Mouse (Mus musculus) G1E (cell line): ENCODE measurements at regions not wholly inside any gene's neighbourhood (a gene's known extent, or its start where the extent isn't known, plus 50 kb on each side); places are given as distances from the start of the nearest gene placed in this dataset.

ENCODE experiments used
- ATAC-seq: 2 replicates; pipeline ENCODE4 v1.8.0; 2016; ENCODE audit warnings: mild to moderate bottlenecking; ENCODE audit not compliant: insufficient number of reproducible peaks, poor library complexity, low FRiP score, severe bottlenecking; ENCODE audit errors: extremely low read depth
- DNase-seq: peaks from one replicate; pipeline ENCODE4 v3.0.0; 2012; ENCODE audit warnings: low spot score
- H3K27me3 ChIP-seq: 2 replicates; pipeline ENCODE4 v1.6.1; 2012; ENCODE audit warnings: mild to moderate bottlenecking, low read length, inconsistent platforms; ENCODE audit not compliant: insufficient read depth
- H3K36me3 ChIP-seq: replicated peaks from 2 replicates; pipeline ENCODE3; 2012; ENCODE audit warnings: mild to moderate bottlenecking, inconsistent platforms
- H3K4me1 ChIP-seq: 2 replicates; pipeline ENCODE4 v1.6.1; 2012; ENCODE audit warnings: low read depth, low read length, inconsistent platforms, mixed read lengths; ENCODE audit not compliant: insufficient read depth
- H3K4me3 ChIP-seq: 2 replicates; pipeline ENCODE4 v1.5.1; 2012; ENCODE audit warnings: low read depth, mild to moderate bottlenecking, inconsistent platforms, low read length, moderate library complexity, mixed read lengths
- H3K9me3 ChIP-seq: replicated peaks from 2 replicates; pipeline ENCODE4 v1.6.1; 2012; ENCODE audit warnings: inconsistent platforms
- CTCF ChIP-seq: IDR thresholded peaks from 2 replicates; pipeline ENCODE4 v1.5.1; 2012; ENCODE audit warnings: low read depth, low read length, inconsistent platforms, mixed read lengths
- GATA1 ChIP-seq: IDR thresholded peaks from 2 replicates; pipeline ENCODE4 v1.6.1; 2012; ENCODE audit warnings: borderline replicate concordance, low read length, inconsistent platforms, mixed read lengths
- GATA2 ChIP-seq: IDR thresholded peaks from 2 replicates; pipeline ENCODE4 v1.6.1; 2012; ENCODE audit warnings: low read depth, low read length, inconsistent platforms, borderline replicate concordance
- POLR2AphosphoS5 ChIP-seq: IDR thresholded peaks from 2 replicates; pipeline ENCODE4 v1.6.1; 2012; ENCODE audit warnings: low read depth, low read length, inconsistent platforms; ENCODE audit not compliant: insufficient replicate concordance
- TAL1 ChIP-seq: conservative IDR thresholded peaks from 2 replicates; pipeline ENCODE4 v1.6.1; 2012; ENCODE audit warnings: low read depth, low read length, inconsistent platforms, mixed read lengths

GRCm38 (mm10) chrX:13350461-13350860 is 69.7 kb downstream of the Ddx3x start:
- H3K4me1 ChIP-seq = peaks cover 12% of the 10 kb centered on the region
- ATAC-seq = no peak
- no peak for TF ChIP-seq CTCF
- TF ChIP-seq POLR2AphosphoS5 = no peak
- TF ChIP-seq GATA2 = no peak
- TF ChIP-seq TAL1 = no peak
- no peak for TF ChIP-seq GATA1
- DNase-seq = no peak
- H3K9me3 ChIP-seq = no peaks in the 10 kb centered on the region
- H3K27me3 ChIP-seq = no peaks in the 10 kb centered on the region
- H3K4me3 ChIP-seq = no peak overlapping the region
- H3K36me3 ChIP-seq = no peaks in the 10 kb centered on the region

DNA sequence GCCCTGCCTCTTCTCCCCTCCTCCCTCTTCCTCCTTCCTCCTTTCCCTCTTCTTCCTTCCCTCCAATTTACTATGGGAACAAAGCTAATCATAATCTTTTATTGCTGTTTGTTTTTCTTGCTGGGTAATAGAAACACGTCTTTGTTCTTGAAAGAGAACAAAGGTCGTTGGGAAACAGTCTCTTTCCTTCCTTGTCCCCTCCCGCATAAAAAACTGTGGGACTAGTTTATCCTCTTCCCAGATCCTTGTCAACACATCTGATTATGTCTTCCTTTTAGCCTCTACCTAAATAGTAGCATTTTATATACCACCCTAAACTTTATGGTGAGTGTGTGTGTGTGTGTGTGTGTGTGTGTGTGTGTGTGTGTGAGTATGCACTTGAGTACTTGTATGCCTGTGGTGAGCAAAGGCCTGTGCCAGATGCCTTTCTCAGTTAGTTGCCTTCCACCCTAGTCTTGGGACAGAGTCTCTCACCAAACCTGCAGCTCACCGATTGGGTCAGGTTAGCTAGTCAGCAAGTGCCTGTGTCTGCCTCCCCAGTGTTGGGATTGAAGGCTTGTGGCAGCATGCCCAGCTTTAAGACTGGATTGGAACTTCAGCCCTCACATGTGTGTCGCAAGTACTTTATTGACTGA is 76.5 kb downstream of the Ddx3x start:
- H3K9me3 ChIP-seq = no peaks in the 10 kb centered on the region
- no peaks in the 10 kb centered on the region for H3K27me3 ChIP-seq
- H3K4me1 ChIP-seq = no peaks in the 10 kb centered on the region
- DNase-seq (no peak), ATAC-seq (no peak)
- no peak overlapping the region for H3K4me3 ChIP-seq
- TF ChIP-seq TAL1 (no peak), POLR2AphosphoS5 (no peak), GATA2 (no peak), GATA1 (no peak), CTCF (no peak)
- no peaks in the 10 kb centered on the region for H3K36me3 ChIP-seq

- no peaks in the 10 kb centered on the region for H3K4me1 ChIP-seq
- H3K36me3 ChIP-seq = no peaks in the 10 kb centered on the region
- ATAC-seq (no peak), DNase-seq (no peak)
- no peak for TF ChIP-seq GATA1
- TF ChIP-seq CTCF = no peak
- TF ChIP-seq POLR2AphosphoS5 = no peak
- no peak for TF ChIP-seq GATA2
- TF ChIP-seq TAL1 = no peak
- H3K27me3 ChIP-seq = no peaks in the 10 kb centered on the region
- H3K9me3 ChIP-seq = no peaks in the 10 kb centered on the region
- no peak overlapping the region for H3K4me3 ChIP-seq
These were observed 77.2 kb downstream of the Ddx3x start for GRCm38 (mm10) chrX:13357973-13358372.

DNA sequence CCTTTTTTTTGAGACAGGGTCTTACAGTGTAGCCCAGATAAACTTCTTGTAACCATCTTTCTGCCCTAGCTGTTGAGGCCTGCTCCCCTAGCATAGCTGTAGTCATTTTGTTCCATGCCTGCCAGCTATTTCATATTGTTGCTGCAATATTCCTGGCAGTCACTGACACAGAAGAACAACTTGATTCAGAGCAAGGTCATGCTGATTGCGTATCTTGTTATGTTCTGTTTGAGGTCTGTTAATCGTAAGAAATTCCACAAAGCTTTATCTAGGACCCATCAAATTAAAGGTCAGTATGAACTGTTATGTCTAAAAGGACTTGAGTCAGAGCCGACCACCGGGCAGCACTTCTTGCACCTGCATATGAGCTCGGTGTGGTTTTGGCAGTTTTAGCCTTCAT is 79.7 kb downstream of the Ddx3x start:
- ATAC-seq (no peak), DNase-seq (no peak)
- no peaks in the 10 kb centered on the region for H3K4me1 ChIP-seq
- H3K9me3 ChIP-seq = no peaks in the 10 kb centered on the region
- H3K27me3 ChIP-seq = no peaks in the 10 kb centered on the region
- no peak for TF ChIP-seq GATA1
- TF ChIP-seq GATA2 = no peak
- no peak for TF ChIP-seq TAL1
- no peak for TF ChIP-seq CTCF
- no peak for TF ChIP-seq POLR2AphosphoS5
- H3K4me3 ChIP-seq = no peak overlapping the region
- H3K36me3 ChIP-seq = no peaks in the 10 kb centered on the region

- ATAC-seq (no peak), DNase-seq (no peak)
- TF ChIP-seq GATA2 (no peak), CTCF (no peak), TAL1 (no peak), GATA1 (no peak), POLR2AphosphoS5 (no peak)
- H3K4me3 ChIP-seq = no peak overlapping the region
- no peaks in the 10 kb centered on the region for H3K4me1 ChIP-seq
- no peaks in the 10 kb centered on the region for H3K36me3 ChIP-seq
- no peaks in the 10 kb centered on the region for H3K9me3 ChIP-seq
- no peaks in the 10 kb centered on the region for H3K27me3 ChIP-seq
These were observed 89.5 kb downstream of the Ddx3x start for GRCm38 (mm10) chrX:13370319-13370718.

DNA sequence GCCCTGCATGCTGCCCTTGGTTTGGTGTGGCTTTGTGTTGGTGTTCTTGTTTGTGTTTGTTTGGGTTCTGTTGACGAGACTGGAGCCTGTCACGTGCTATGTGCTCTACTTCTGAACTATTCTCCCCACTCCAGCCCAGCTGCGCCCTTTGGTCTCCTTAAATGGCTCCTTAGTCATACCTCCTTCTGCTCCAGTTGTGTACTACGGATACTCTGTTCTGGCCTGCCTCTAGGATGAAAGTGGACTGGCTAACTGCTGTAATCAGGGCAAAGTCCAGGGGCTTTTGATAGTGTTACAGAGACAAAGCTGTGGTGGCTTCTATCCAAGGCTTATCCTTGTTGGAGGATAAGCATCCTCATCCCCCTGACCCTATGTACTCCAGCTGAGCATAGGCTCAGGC is 92.0 kb downstream of the Ddx3x start:
- TF ChIP-seq POLR2AphosphoS5 = no peak
- TF ChIP-seq GATA2 = no peak
- no peak for TF ChIP-seq GATA1
- no peak for TF ChIP-seq CTCF
- no peak for TF ChIP-seq TAL1
- ATAC-seq = no peak
- no peak overlapping the region for H3K4me3 ChIP-seq
- no peak for DNase-seq
- H3K4me1 ChIP-seq = no peaks in the 10 kb centered on the region
- no peaks in the 10 kb centered on the region for H3K27me3 ChIP-seq
- H3K9me3 ChIP-seq = no peaks in the 10 kb centered on the region
- H3K36me3 ChIP-seq = no peaks in the 10 kb centered on the region

GRCm38 (mm10) chrX:13386354-13386753 is 79.6 kb upstream of the Nyx start:
- TF ChIP-seq GATA2 (no peak), TAL1 (no peak), GATA1 (no peak), CTCF (no peak), POLR2AphosphoS5 (no peak)
- Histone ChIP-seq H3K27me3 (no peaks in the 10 kb centered on the region), H3K4me3 (no peak overlapping the region), H3K9me3 (no peaks in the 10 kb centered on the region), H3K4me1 (no peaks in the 10 kb centered on the region), H3K36me3 (no peaks in the 10 kb centered on the region)
- ATAC-seq = no peak
- DNase-seq = no peak
